Mouse (Mus musculus): Measurements from ENCODE around the gene Ccr8. TPM values are rescaled to one million over a fixed set of nuclear protein-coding genes. Genes with fewer than 3 reads are reported as not detected.

The Ccr8 gene
- 0.70 and 0.72 TPM in 2 replicates for polyA plus RNA-seq (2015; fragmentation: Nextera tagmentation; extraction: Ambion mirVana)

- Histone ChIP-seq H3K27ac (ENCODE audit: low read length) (no peak within 1 kb of the TSS), H3K9ac (ENCODE audit: low read depth, low read length) (no peak within 1 kb of the TSS), H3K27me3 (replicated peaks; ENCODE audit: control insufficient read depth, insufficient read depth, low read length) (no peaks in the 10 kb centered on the region), H3K4me2 (ENCODE audit: low read depth, low read length) (no peak within 1 kb of the TSS), H3K36me3 (ENCODE audit: control insufficient read depth, insufficient read depth, low read length) (no peaks in the 10 kb centered on the region), H3K4me3 (ENCODE audit: low read length) (no peak within 1 kb of the TSS), H3K9me3 (ENCODE audit: control insufficient read depth, low read length) (no peaks in the 10 kb centered on the region), H3K4me1 (ENCODE audit: control insufficient read depth, insufficient read depth, low read length) (no peaks in the 10 kb centered on the region)
- no peak for ATAC-seq
- WGBS, result 78% methylated on average over 5 of the region's 5 CpGs
These were observed at the start of gene Ccr8 for GRCm38 (mm10) chr9:120091696-120092238. Ccr8 (plus strand) TSS chr9:120092114.

- WGBS, result 78% methylated on average over 7 of the region's 7 CpGs
- no peak overlapping the region for H3K27ac ChIP-seq (ENCODE audit: low read length)
- H3K4me2 ChIP-seq (ENCODE audit: low read depth, low read length), result no peak overlapping the region
- no peak overlapping the region for H3K9ac ChIP-seq (ENCODE audit: low read depth, low read length)
- ATAC-seq, result no peak
- no peaks in the 10 kb centered on the region for H3K9me3 ChIP-seq (ENCODE audit: control insufficient read depth, low read length)
- H3K36me3 ChIP-seq (ENCODE audit: control insufficient read depth, insufficient read depth, low read length), result no peaks in the 10 kb centered on the region
- H3K4me1 ChIP-seq (ENCODE audit: control insufficient read depth, insufficient read depth, low read length), result no peaks in the 10 kb centered on the region
- H3K27me3 ChIP-seq (replicated peaks; ENCODE audit: control insufficient read depth, insufficient read depth, low read length), result no peaks in the 10 kb centered on the region
- no peak overlapping the region for H3K4me3 ChIP-seq (ENCODE audit: low read length)
These were observed 48.8 kb upstream of the Ccr8 start for GRCm38 (mm10) chr9:120043115-120043514.

- Histone ChIP-seq H3K4me3 (ENCODE audit: low read length) (no peak overlapping the region), H3K36me3 (ENCODE audit: control insufficient read depth, insufficient read depth, low read length) (no peaks in the 10 kb centered on the region)
- WGBS, result 55% methylated on average over 6 of the region's 6 CpGs
These were observed 43.4 kb upstream of the Ccr8 start for GRCm38 (mm10) chr9:120048495-120048894.

GRCm38 (mm10) chr9:120049407-120049806 lies 42.5 kb upstream of the Ccr8 start:
- Histone ChIP-seq H3K4me1 (ENCODE audit: control insufficient read depth, insufficient read depth, low read length) (no peaks in the 10 kb centered on the region), H3K36me3 (ENCODE audit: control insufficient read depth, insufficient read depth, low read length) (no peaks in the 10 kb centered on the region), H3K27ac (ENCODE audit: low read length) (no peak overlapping the region), H3K4me2 (ENCODE audit: low read depth, low read length) (no peak overlapping the region), H3K4me3 (ENCODE audit: low read length) (no peak overlapping the region), H3K9me3 (ENCODE audit: control insufficient read depth, low read length) (no peaks in the 10 kb centered on the region), H3K27me3 (replicated peaks; ENCODE audit: control insufficient read depth, insufficient read depth, low read length) (no peaks in the 10 kb centered on the region), H3K9ac (ENCODE audit: low read depth, low read length) (no peak overlapping the region)
- no peak for ATAC-seq
- WGBS, result 57% methylated on average over 3 of the region's 3 CpGs

More at GRCm38 (mm10) chr9:120048495-120048894, 43.4 kb upstream of the Ccr8 start:
- Histone ChIP-seq H3K9me3 (ENCODE audit: control insufficient read depth, low read length) (no peaks in the 10 kb centered on the region), H3K4me2 (ENCODE audit: low read depth, low read length) (no peak overlapping the region), H3K9ac (ENCODE audit: low read depth, low read length) (no peak overlapping the region), H3K27me3 (replicated peaks; ENCODE audit: control insufficient read depth, insufficient read depth, low read length) (no peaks in the 10 kb centered on the region), H3K4me1 (ENCODE audit: control insufficient read depth, insufficient read depth, low read length) (no peaks in the 10 kb centered on the region), H3K27ac (ENCODE audit: low read length) (no peak overlapping the region)
- ATAC-seq, result no peak

GRCm38 (mm10) chr9:120054545-120055277 lies 37.2 kb upstream of the Ccr8 start:
- Histone ChIP-seq H3K9ac (ENCODE audit: low read depth, low read length) (no peak overlapping the region), H3K4me3 (ENCODE audit: low read length) (no peak overlapping the region), H3K27me3 (replicated peaks; ENCODE audit: control insufficient read depth, insufficient read depth, low read length) (no peaks in the 10 kb centered on the region), H3K4me1 (ENCODE audit: control insufficient read depth, insufficient read depth, low read length) (no peaks in the 10 kb centered on the region), H3K4me2 (ENCODE audit: low read depth, low read length) (no peak overlapping the region), H3K9me3 (ENCODE audit: control insufficient read depth, low read length) (no peaks in the 10 kb centered on the region), H3K36me3 (ENCODE audit: control insufficient read depth, insufficient read depth, low read length) (no peaks in the 10 kb centered on the region), H3K27ac (ENCODE audit: low read length) (no peak overlapping the region)
- no peak for ATAC-seq
- WGBS, result 49% methylated on average over 8 of the region's 8 CpGs

- H3K36me3 ChIP-seq (ENCODE audit: control insufficient read depth, insufficient read depth, low read length), result no peaks in the 10 kb centered on the region
- H3K27ac ChIP-seq (ENCODE audit: low read length), result no peak overlapping the region
- no peak for ATAC-seq
- no peaks in the 10 kb centered on the region for H3K4me1 ChIP-seq (ENCODE audit: control insufficient read depth, insufficient read depth, low read length)
- H3K9me3 ChIP-seq (ENCODE audit: control insufficient read depth, low read length), result no peaks in the 10 kb centered on the region
- H3K4me3 ChIP-seq (ENCODE audit: low read length), result no peak overlapping the region
- no peak overlapping the region for H3K4me2 ChIP-seq (ENCODE audit: low read depth, low read length)
- no peaks in the 10 kb centered on the region for H3K27me3 ChIP-seq (replicated peaks; ENCODE audit: control insufficient read depth, insufficient read depth, low read length)
- H3K9ac ChIP-seq (ENCODE audit: low read depth, low read length), result no peak overlapping the region
- WGBS, result 79% methylated on average over 9 of the region's 9 CpGs
These were observed 35.7 kb upstream of the Ccr8 start for GRCm38 (mm10) chr9:120056201-120056600.

GRCm38 (mm10) chr9:120058730-120059129 lies 33.2 kb upstream of the Ccr8 start:
- Histone ChIP-seq H3K27me3 (replicated peaks; ENCODE audit: control insufficient read depth, insufficient read depth, low read length) (no peaks in the 10 kb centered on the region), H3K27ac (ENCODE audit: low read length) (no peak overlapping the region), H3K4me2 (ENCODE audit: low read depth, low read length) (no peak overlapping the region), H3K9me3 (ENCODE audit: control insufficient read depth, low read length) (no peaks in the 10 kb centered on the region), H3K4me3 (ENCODE audit: low read length) (no peak overlapping the region), H3K9ac (ENCODE audit: low read depth, low read length) (no peak overlapping the region), H3K36me3 (ENCODE audit: control insufficient read depth, insufficient read depth, low read length) (no peaks in the 10 kb centered on the region), H3K4me1 (ENCODE audit: control insufficient read depth, insufficient read depth, low read length) (no peaks in the 10 kb centered on the region)
- no peak for ATAC-seq
- WGBS, result 76% methylated on average over 3 of the region's 3 CpGs

- 79% methylated on average over 4 of the region's 4 CpGs for WGBS
- no peaks in the 10 kb centered on the region for H3K9me3 ChIP-seq (ENCODE audit: control insufficient read depth, low read length)
- H3K27ac ChIP-seq (ENCODE audit: low read length), result no peak overlapping the region
- no peaks in the 10 kb centered on the region for H3K36me3 ChIP-seq (ENCODE audit: control insufficient read depth, insufficient read depth, low read length)
- H3K27me3 ChIP-seq (replicated peaks; ENCODE audit: control insufficient read depth, insufficient read depth, low read length), result no peaks in the 10 kb centered on the region
- H3K9ac ChIP-seq (ENCODE audit: low read depth, low read length), result no peak overlapping the region
- no peaks in the 10 kb centered on the region for H3K4me1 ChIP-seq (ENCODE audit: control insufficient read depth, insufficient read depth, low read length)
- H3K4me2 ChIP-seq (ENCODE audit: low read depth, low read length), result no peak overlapping the region
- no peak overlapping the region for H3K4me3 ChIP-seq (ENCODE audit: low read length)
- ATAC-seq, result no peak
These were observed 27.6 kb upstream of the Ccr8 start for GRCm38 (mm10) chr9:120064317-120064716.

- Histone ChIP-seq H3K4me2 (ENCODE audit: low read depth, low read length) (no peak overlapping the region), H3K27me3 (replicated peaks; ENCODE audit: control insufficient read depth, insufficient read depth, low read length) (no peaks in the 10 kb centered on the region), H3K9me3 (ENCODE audit: control insufficient read depth, low read length) (no peaks in the 10 kb centered on the region), H3K4me3 (ENCODE audit: low read length) (no peak overlapping the region), H3K4me1 (ENCODE audit: control insufficient read depth, insufficient read depth, low read length) (no peaks in the 10 kb centered on the region), H3K36me3 (ENCODE audit: control insufficient read depth, insufficient read depth, low read length) (no peaks in the 10 kb centered on the region), H3K9ac (ENCODE audit: low read depth, low read length) (no peak overlapping the region), H3K27ac (ENCODE audit: low read length) (no peak overlapping the region)
- WGBS, result 60% methylated on average over 2 of the region's 2 CpGs
- peak; percentile 67; the same call in 1 of the 2 replicates for ATAC-seq
These were observed 24.3 kb upstream of the Ccr8 start for GRCm38 (mm10) chr9:120067609-120068008.
